Mouse (Mus musculus) embryonic facial prominence, embryonic 11.5 days (tissue): ENCODE measurements at regions not wholly inside any gene's neighbourhood (a gene's known extent, or its start where the extent isn't known, plus 50 kb on each side); places are given as distances from the start of the nearest gene placed in this dataset.

Experiments
- ATAC-seq: fragments of 200-750 bp; cut with Nextera tagmentation; replicated peaks from 2 replicates; pipeline ENCODE4 v1.8.0; 2017; ENCODE audit warnings: low read depth; ENCODE audit not compliant: insufficient number of reproducible peaks, low FRiP score, low TSS enrichment
- DNase-seq: peaks from one replicate; pipeline ENCODE4 v3.0.0-alpha.2; 2015; ENCODE audit warnings: low spot score
- H3K27ac ChIP-seq: fragments of 300-500 bp; sonication (generic); replicated peaks from 2 replicates; pipeline ENCODE4 v1.5.1; 2014; ENCODE audit warnings: mild to moderate bottlenecking, low read depth, low read length, control low read depth
- H3K27me3 ChIP-seq: fragments of 300-500 bp; sonication (generic); 2 replicates; pipeline ENCODE4 v1.6.1; 2014; ENCODE audit warnings: mild to moderate bottlenecking, low read length, moderate library complexity, mixed read lengths; ENCODE audit not compliant: control insufficient read depth, insufficient read depth
- H3K36me3 ChIP-seq: fragments of 300-500 bp; sonication (generic); replicated peaks from 2 replicates; pipeline ENCODE4 v1.6.1; 2014; ENCODE audit warnings: low read depth, mild to moderate bottlenecking, low read length, moderate library complexity, mixed read lengths; ENCODE audit not compliant: control insufficient read depth, insufficient read depth
- H3K4me1 ChIP-seq: fragments of 300-500 bp; sonication (generic); 2 replicates; pipeline ENCODE4 v1.6.1; 2014; ENCODE audit warnings: low read length, mixed read lengths; ENCODE audit not compliant: control insufficient read depth, insufficient read depth
- H3K4me2 ChIP-seq: fragments of 300-500 bp; sonication (generic); 2 replicates; pipeline ENCODE4 v1.6.1; 2014; ENCODE audit warnings: low read depth, mild to moderate bottlenecking, control low read depth, low read length, moderate library complexity
- H3K4me3 ChIP-seq: fragments of 300-500 bp; sonication (generic); 2 replicates; pipeline ENCODE4 v1.5.1; 2014; ENCODE audit warnings: low read depth, low read length, control low read depth
- H3K9ac ChIP-seq: fragments of 300-500 bp; sonication (generic); replicated peaks from 2 replicates; pipeline ENCODE4 v1.6.1; 2014; ENCODE audit warnings: mild to moderate bottlenecking, control low read depth, low read length
- H3K9me3 ChIP-seq: fragments of 300-500 bp; sonication (generic); replicated peaks from 2 replicates; pipeline ENCODE4 v1.6.1; 2016; ENCODE audit warnings: mild to moderate bottlenecking, low read length, inconsistent platforms, mixed read lengths; ENCODE audit not compliant: control insufficient read depth
- WGBS: fragments of 180-500 bp; shearing (Covaris S2); extraction: QIAGEN DNeasy Blood & Tissue Kit; methylation state at CpG from one replicate; pipeline ENCODE4 v1.1.7; 2014; 5-methylcytosine and 5-hydroxymethylcytosine counted together

DNA sequence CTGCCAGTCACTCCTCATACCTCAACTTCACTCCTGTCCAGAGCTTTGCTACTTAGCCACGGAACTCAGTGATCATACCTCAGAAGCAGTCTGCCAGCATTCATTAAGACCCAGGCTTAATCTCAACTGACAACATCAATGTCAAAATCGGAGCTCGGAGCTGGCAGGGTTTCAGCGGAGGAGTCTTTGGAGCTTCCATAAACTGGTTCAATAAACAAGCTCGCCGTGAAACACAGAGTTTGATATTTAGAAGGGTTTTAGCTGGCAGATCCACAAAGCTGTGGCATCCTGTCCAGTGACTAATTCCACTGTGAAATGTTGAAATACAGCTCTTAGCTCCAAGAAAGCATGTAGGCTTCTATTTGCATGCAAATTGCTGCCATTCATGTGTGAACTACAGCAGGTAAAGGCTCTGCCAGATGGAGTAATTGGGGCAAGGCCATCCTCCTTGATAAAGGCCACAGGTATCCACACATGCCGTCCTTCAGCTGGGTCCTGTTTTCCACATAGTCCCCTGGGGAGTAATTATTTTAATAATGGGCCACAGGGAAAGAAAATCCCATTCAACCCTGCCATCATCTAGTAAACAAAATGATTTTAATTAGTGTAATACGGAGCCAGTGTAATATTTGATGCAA lies 103.6 kb upstream of the Got2 start:
- H3K36me3 ChIP-seq, result no peaks in the 10 kb centered on the region
- no peak overlapping the region for H3K9ac ChIP-seq
- no peak overlapping the region for H3K4me3 ChIP-seq
- no peaks in the 10 kb centered on the region for H3K4me1 ChIP-seq
- no peak for ATAC-seq
- 74% methylated on average over 8 of the region's 8 CpGs for WGBS
- no peaks in the 10 kb centered on the region for H3K9me3 ChIP-seq
- H3K27ac ChIP-seq, result no peak overlapping the region
- no peak for DNase-seq
- no peak overlapping the region for H3K4me2 ChIP-seq
- no peaks in the 10 kb centered on the region for H3K27me3 ChIP-seq

DNA sequence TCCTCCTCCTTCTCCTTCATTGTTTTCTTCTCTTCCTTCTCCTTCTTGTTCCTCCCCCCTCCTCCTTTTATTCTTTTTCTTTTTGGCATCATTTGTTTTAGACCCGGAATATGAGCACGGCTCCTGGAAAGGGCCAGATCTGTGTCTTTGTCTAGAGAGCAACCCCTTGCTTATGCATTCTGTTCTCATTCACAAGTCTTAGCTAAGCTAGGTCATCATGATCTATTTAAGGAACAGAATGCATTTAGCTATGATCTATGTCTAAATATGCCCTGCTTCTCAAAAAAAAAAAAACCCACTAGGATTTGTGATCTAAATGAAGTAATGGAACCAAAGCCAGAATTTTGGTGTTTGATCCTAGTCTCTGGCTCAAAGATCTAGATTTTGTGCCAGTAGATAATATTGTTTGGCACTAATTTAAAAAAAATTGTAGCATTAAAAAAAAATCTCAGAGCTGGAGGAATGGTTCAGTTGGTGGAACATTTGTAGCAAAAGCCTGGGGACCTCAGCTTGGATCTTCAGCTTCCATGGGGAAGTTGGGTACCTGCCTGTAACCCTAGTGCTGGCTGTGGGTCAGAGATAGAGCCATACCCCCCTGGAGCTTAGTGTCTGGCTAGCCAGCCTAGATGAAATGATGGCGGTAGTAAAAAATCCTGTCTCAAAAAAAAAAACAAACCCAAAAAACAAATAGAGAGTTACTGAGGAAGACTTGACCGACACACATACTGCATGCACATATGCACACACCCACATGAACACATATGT lies 100.5 kb upstream of the Got2 start:
- Histone ChIP-seq H3K4me1 (no peaks in the 10 kb centered on the region), H3K4me3 (no peak overlapping the region), H3K9me3 (no peaks in the 10 kb centered on the region), H3K36me3 (no peaks in the 10 kb centered on the region), H3K9ac (no peak overlapping the region), H3K4me2 (no peak overlapping the region), H3K27me3 (no peaks in the 10 kb centered on the region), H3K27ac (no peak overlapping the region)
- no peak for ATAC-seq
- DNase-seq, result no peak
- 91% methylated on average over 4 of the region's 4 CpGs for WGBS

DNA sequence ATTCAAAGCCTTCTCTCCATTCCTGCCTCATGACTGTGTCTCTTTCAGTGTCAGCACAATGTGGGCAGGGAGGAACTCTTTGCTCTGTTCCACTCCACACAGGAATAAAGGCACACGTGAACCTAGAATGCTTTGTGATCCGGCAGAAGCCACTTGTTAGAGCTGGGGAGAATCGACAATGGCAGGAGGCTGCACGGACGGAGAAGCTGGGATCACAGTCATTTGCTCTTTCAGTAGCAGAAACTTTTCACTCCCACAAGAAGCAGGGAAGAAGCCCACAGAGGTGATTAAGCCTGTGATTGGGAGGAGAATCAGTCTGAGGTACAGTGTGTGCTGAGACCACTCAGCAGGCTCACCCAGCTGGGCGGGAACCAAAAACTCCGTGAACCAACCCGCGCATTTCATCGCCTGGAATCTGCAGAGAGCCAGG lies 98.7 kb upstream of the Got2 start:
- no peaks in the 10 kb centered on the region for H3K4me1 ChIP-seq
- 17% methylated on average over 10 of the region's 10 CpGs for WGBS
- H3K4me3 ChIP-seq, result no peak overlapping the region
- peak; percentile 33 for DNase-seq
- no peaks in the 10 kb centered on the region for H3K9me3 ChIP-seq
- ATAC-seq, result peak; percentile 34; the same call in 1 of the 2 replicates
- no peak overlapping the region for H3K27ac ChIP-seq
- H3K4me2 ChIP-seq, result peak overlapping the region; percentile 41
- H3K9ac ChIP-seq, result no peak overlapping the region
- H3K27me3 ChIP-seq, result no peaks in the 10 kb centered on the region
- no peaks in the 10 kb centered on the region for H3K36me3 ChIP-seq

DNA sequence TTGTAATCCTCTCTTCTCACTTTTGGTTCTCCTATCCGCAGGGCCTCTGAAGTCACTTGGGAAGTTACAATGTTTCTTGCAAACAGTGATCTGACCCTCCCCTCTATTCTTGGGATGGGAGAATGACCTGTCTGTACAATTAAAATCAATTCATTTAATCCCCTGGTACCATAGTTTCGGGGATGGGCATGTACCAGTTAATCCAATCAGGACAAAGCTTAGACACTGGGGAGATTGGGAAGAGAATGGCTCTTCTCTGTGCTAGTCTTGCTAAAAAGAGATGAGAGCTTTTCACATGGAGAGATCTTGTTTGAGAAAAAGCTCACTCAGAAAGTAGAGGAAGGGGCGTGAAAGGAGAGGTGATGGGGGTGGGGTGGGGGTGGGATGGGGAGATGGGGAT lies 98.1 kb upstream of the Got2 start:
- H3K4me3 ChIP-seq, result no peak overlapping the region
- DNase-seq, result no peak
- no peak overlapping the region for H3K9ac ChIP-seq
- no peak overlapping the region for H3K4me2 ChIP-seq
- H3K4me1 ChIP-seq, result no peaks in the 10 kb centered on the region
- H3K36me3 ChIP-seq, result no peaks in the 10 kb centered on the region
- H3K9me3 ChIP-seq, result no peaks in the 10 kb centered on the region
- H3K27ac ChIP-seq, result no peak overlapping the region
- H3K27me3 ChIP-seq, result no peaks in the 10 kb centered on the region
- ATAC-seq, result no peak
- 72% methylated on average over 3 of the region's 3 CpGs for WGBS

DNA sequence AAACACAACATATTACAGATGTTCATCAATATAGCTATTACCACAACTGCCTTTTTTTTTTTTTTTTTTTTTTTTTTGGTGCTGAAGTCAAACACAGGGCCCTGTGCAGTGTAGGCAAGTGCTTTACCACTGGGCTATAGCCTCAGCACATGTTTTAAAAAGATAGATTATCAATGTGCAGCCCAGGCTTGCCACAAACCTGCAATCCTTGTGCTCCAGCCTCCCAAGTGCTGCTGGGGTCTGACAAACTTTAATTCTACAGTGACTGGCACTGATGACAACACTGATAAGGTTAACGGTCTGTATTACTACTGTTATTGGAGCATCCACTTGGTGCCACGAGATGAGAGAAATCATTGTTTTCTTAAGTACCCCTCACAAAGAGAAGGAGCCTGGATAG lies 95.3 kb upstream of the Got2 start:
- WGBS, result 37% methylated on average over 2 of the region's 2 CpGs

DNA sequence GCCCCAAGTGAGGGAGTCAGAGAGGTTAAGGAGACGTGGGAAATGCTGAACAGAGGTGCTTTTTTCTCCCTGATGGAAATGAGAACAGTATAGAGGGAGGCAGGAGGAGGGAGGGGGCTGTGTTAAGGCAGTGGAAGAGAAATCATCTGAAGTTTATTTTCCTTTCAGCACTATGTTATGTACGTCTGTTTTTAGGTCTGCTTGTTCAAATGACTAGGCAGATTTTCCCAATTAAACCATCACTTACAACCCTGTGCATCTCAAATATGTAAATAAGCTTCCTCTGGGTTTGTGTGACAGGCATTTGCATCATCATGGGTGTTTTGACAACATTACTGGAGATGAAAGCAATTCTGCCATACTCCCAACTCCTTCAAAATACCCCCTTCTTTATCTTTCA lies 92.1 kb upstream of the Got2 start:
- Histone ChIP-seq H3K9me3 (no peaks in the 10 kb centered on the region), H3K9ac (no peak overlapping the region), H3K27ac (no peak overlapping the region), H3K4me1 (no peaks in the 10 kb centered on the region), H3K27me3 (no peaks in the 10 kb centered on the region), H3K4me2 (no peak overlapping the region), H3K36me3 (no peaks in the 10 kb centered on the region), H3K4me3 (no peak overlapping the region)
- WGBS, result 20% methylated on average over 2 of the region's 2 CpGs
- ATAC-seq (no peak), DNase-seq (no peak)

More for the DNA sequence above, 95.3 kb upstream of the Got2 start:
- Histone ChIP-seq H3K27me3 (no peaks in the 10 kb centered on the region), H3K4me3 (no peak overlapping the region), H3K27ac (no peak overlapping the region), H3K4me2 (no peak overlapping the region), H3K9me3 (no peaks in the 10 kb centered on the region), H3K9ac (no peak overlapping the region), H3K4me1 (no peaks in the 10 kb centered on the region), H3K36me3 (no peaks in the 10 kb centered on the region)
- DNase-seq, result no peak
- ATAC-seq, result no peak

- Histone ChIP-seq H3K36me3 (no peaks in the 10 kb centered on the region), H3K4me1 (no peaks in the 10 kb centered on the region), H3K4me2 (no peak overlapping the region), H3K9ac (no peak overlapping the region), H3K27ac (no peak overlapping the region), H3K4me3 (no peak overlapping the region), H3K9me3 (no peaks in the 10 kb centered on the region), H3K27me3 (no peaks in the 10 kb centered on the region)
- WGBS, result 46% methylated on average over 6 of the region's 6 CpGs
- DNase-seq (peak; percentile 75), ATAC-seq (no peak)
These were observed 90.9 kb upstream of the Got2 start for GRCm38 (mm10) chr8:95979223-95979622.

GRCm38 (mm10) chr8:95974889-95975288 lies 86.5 kb upstream of the Got2 start:
- DNase-seq (peak; percentile 63), ATAC-seq (no peak)
- Histone ChIP-seq H3K4me1 (no peaks in the 10 kb centered on the region), H3K4me3 (no peak overlapping the region), H3K4me2 (no peak overlapping the region), H3K36me3 (no peaks in the 10 kb centered on the region), H3K27me3 (no peaks in the 10 kb centered on the region), H3K9me3 (no peaks in the 10 kb centered on the region), H3K27ac (no peak overlapping the region), H3K9ac (no peak overlapping the region)
- WGBS, result 15% methylated on average over 4 of the region's 4 CpGs
